Mouse (Mus musculus): Measurements from ENCODE around the gene Nme3. TPM values are rescaled to one million over a fixed set of nuclear protein-coding genes. Genes with fewer than 3 reads are reported as not detected.

Nme3 gene
- polyA plus RNA-seq, 1 experiment = 9.3 TPM

DNA sequence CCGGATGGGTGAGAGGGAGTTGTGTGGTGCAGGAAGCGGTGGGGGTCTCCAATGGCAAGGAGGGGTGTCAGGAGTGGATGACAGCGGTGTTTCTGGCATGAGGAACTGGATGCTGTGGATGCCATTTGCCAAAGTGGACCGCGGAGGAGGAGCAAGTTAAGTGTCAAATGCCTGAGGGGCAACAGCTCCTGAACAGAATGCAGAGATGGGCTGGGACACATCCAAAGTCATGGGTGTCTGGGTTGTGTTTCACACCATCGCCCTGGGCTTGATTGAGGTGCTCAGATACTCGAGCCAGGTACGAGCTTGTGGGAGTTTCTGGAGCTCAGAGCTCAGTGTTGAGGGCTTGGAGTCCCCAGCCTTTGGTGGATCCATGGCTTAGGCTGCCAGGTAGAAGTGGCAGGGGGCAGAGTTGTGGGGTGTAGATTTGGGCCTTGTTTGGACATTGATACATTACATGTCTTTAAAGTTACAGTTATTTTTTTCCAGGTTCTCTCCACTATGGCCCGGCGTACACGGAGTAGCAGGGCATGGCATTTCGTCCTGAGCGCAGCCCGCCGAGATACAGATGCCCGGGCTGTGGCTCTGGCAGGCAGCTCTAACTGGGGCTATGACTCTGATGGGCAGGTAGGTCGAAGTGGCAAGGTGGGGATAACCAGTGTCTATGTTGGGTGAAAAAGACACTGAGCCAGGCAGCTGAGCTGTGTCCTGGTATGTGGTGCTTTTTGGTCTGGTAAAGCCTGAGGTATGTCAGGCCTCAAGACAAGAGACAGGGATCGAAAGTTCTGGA, 8.8 kb upstream of the Nme3 start:
- Histone ChIP-seq H3K27me3 (ENCODE audit: control insufficient read depth, insufficient read depth, low read length) (no peaks in the 10 kb centered on the region), H3K4me1 (ENCODE audit: control insufficient read depth, insufficient read depth, low read length) (peaks cover 13% of the 10 kb centered on the region), H3K27ac (ENCODE audit: control insufficient read depth, insufficient read depth, low read depth, low read length) (peak overlapping the region; percentile 98), H3K36me3 (ENCODE audit: control insufficient read depth, insufficient read depth, low read length) (peaks cover 2% of the 10 kb centered on the region), H3K4me3 (ENCODE audit: control insufficient read depth, low read depth, low read length) (peak overlapping the region; percentile 99)
- TF ChIP-seq CTCF (IDR thresholded peaks at IDR 0.05; ENCODE audit: control insufficient read depth, insufficient read depth, insufficient replicate concordance, low read depth, low read length) (no peak), POLR2A (IDR thresholded peaks at IDR 0.05; ENCODE audit: control insufficient read depth, low read depth, low read length) (peak; percentile 46; the same call in 1 of the 2 replicates)

DNA sequence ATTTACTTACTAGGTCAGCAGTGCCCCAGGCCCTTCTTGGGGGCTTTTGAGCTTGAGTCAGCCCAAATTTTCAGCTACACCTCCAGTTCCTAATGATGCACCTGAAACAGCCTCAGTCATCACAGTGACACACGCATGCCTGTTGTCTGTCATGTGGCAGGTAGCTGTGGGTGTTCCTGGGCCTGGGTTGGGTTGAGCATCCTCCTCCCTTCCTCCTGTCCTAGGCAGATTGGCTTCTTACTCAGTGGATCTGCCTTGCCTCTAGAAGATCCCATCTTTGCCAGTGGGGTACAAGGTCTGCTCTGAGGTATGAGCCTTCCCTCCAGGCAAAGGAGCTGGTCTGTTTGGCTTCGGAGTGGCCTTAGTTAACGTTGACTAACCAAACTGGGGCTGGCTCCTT, 7.4 kb upstream of the Nme3 start:
- Histone ChIP-seq H3K36me3 (ENCODE audit: control insufficient read depth, insufficient read depth, low read length) (peaks cover 2% of the 10 kb centered on the region), H3K27me3 (ENCODE audit: control insufficient read depth, insufficient read depth, low read length) (no peaks in the 10 kb centered on the region), H3K4me3 (ENCODE audit: control insufficient read depth, low read depth, low read length) (0 out of 2 replicates have a peak overlapping the region, but pooled peaks have one; percentile 6), H3K27ac (ENCODE audit: control insufficient read depth, insufficient read depth, low read depth, low read length) (no peak overlapping the region), H3K4me1 (ENCODE audit: control insufficient read depth, insufficient read depth, low read length) (peaks cover 13% of the 10 kb centered on the region)
- TF ChIP-seq POLR2A (IDR thresholded peaks at IDR 0.05; ENCODE audit: control insufficient read depth, low read depth, low read length) (no peak; the same call in 1 of the 2 replicates), CTCF (IDR thresholded peaks at IDR 0.05; ENCODE audit: control insufficient read depth, insufficient read depth, insufficient replicate concordance, low read depth, low read length) (no peak)

DNA sequence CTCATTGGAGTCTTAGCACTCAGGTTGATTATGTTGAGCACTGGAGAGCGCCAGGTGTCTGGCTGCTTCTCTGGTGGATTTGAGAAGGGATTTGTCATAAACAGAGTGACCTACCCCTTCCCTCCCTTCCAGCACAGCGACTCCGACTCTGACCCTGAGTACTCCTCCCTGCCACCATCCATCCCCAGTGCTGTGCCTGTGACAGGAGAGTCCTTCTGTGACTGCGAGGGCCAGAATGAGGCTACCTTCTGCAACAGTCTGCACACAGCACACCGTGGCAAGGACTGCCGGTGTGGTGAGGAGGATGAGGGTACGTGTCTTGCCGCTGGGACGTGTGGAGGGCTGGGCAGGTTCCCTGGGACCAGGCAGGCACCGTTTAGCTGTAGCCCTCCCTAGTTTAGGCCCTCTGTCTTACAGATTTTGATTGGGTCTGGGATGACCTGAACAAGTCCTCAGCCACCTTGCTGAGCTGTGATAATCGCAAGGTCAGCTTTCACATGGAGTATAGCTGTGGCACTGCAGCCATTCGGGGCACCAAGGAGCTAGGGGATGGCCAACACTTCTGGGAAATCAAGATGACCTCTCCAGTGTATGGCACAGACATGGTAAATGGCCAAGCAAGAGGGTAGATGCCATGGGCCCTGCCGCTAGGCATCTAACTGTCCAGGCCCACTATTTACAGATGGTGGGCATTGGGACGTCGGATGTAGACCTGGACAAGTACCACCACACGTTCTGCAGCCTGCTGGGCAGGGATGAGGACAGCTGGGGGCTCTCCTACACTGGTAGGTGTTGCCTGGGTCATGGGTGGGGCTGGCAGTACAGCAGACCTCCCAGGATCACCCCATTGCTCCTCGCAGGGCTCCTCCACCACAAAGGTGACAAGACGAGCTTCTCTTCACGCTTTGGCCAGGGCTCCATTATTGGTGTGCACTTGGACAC, 5.9 kb upstream of the Nme3 start:
- H3K4me3 ChIP-seq (ENCODE audit: control insufficient read depth, low read depth, low read length) = no peak overlapping the region
- peaks cover 17% of the 10 kb centered on the region for H3K4me1 ChIP-seq (ENCODE audit: control insufficient read depth, insufficient read depth, low read length)
- H3K36me3 ChIP-seq (ENCODE audit: control insufficient read depth, insufficient read depth, low read length) = peaks cover 2% of the 10 kb centered on the region
- no peaks in the 10 kb centered on the region for H3K27me3 ChIP-seq (ENCODE audit: control insufficient read depth, insufficient read depth, low read length)
- TF ChIP-seq POLR2A (IDR thresholded peaks at IDR 0.05; ENCODE audit: control insufficient read depth, low read depth, low read length) = peak; percentile 39; the same call in 1 of the 2 replicates
- no peak for TF ChIP-seq CTCF (IDR thresholded peaks at IDR 0.05; ENCODE audit: control insufficient read depth, insufficient read depth, insufficient replicate concordance, low read depth, low read length)
- H3K27ac ChIP-seq (ENCODE audit: control insufficient read depth, insufficient read depth, low read depth, low read length) = no peak overlapping the region

DNA sequence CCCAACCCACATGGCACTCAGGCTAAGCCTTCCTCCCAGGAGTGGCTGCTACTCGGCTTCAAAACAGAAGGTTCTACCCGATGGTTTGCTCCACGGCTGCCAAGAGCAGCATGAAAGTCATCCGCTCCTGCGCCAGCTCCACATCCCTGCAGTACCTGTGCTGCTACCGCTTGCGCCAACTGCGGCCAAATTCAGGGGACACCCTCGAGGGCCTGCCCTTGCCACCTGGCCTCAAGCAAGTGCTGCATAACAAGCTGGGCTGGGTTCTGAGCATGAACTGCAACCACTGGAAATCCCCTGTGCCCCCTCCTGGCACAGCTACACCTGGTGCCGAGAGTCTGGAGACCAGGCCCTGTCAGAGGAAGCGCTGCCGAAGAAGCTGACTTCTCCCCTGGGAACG, 5.0 kb upstream of the Nme3 start:
- no peaks in the 10 kb centered on the region for H3K27me3 ChIP-seq (ENCODE audit: control insufficient read depth, insufficient read depth, low read length)
- H3K36me3 ChIP-seq (ENCODE audit: control insufficient read depth, insufficient read depth, low read length) = peaks cover 2% of the 10 kb centered on the region
- H3K27ac ChIP-seq (ENCODE audit: control insufficient read depth, insufficient read depth, low read depth, low read length) = no peak overlapping the region
- H3K4me1 ChIP-seq (ENCODE audit: control insufficient read depth, insufficient read depth, low read length) = peaks cover 21% of the 10 kb centered on the region
- no peak overlapping the region for H3K4me3 ChIP-seq (ENCODE audit: control insufficient read depth, low read depth, low read length)
- TF ChIP-seq CTCF (IDR thresholded peaks at IDR 0.05; ENCODE audit: control insufficient read depth, insufficient read depth, insufficient replicate concordance, low read depth, low read length) (no peak), POLR2A (IDR thresholded peaks at IDR 0.05; ENCODE audit: control insufficient read depth, low read depth, low read length) (no peak)

DNA sequence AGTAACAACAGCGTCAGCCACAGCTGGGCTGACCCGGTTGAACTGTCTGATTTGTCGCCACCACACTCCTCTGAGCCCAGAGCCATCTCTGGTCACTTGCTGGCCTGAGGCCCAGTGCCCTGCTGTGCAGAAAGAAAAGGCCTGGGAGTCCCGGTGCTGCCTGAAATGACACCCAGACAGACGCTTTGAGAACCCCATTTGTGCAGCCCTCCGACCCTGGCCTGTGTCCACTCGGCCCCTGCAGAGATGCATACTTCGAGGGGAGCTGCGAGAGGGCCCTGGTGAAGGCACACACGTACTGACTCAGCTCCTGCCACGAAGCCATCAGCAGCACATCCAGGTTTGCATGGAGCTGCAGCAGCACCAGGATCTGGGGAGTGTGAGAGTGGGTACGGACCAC, 3.5 kb upstream of the Nme3 start:
- TF ChIP-seq CTCF (IDR thresholded peaks at IDR 0.05; ENCODE audit: control insufficient read depth, insufficient read depth, insufficient replicate concordance, low read depth, low read length) = no peak
- TF ChIP-seq POLR2A (IDR thresholded peaks at IDR 0.05; ENCODE audit: control insufficient read depth, low read depth, low read length) = no peak
- Histone ChIP-seq H3K4me1 (ENCODE audit: control insufficient read depth, insufficient read depth, low read length) (peaks cover 20% of the 10 kb centered on the region), H3K4me3 (ENCODE audit: control insufficient read depth, low read depth, low read length) (no peak overlapping the region), H3K27ac (ENCODE audit: control insufficient read depth, insufficient read depth, low read depth, low read length) (no peak overlapping the region), H3K27me3 (ENCODE audit: control insufficient read depth, insufficient read depth, low read length) (no peaks in the 10 kb centered on the region), H3K36me3 (ENCODE audit: control insufficient read depth, insufficient read depth, low read length) (peaks cover 2% of the 10 kb centered on the region)

DNA sequence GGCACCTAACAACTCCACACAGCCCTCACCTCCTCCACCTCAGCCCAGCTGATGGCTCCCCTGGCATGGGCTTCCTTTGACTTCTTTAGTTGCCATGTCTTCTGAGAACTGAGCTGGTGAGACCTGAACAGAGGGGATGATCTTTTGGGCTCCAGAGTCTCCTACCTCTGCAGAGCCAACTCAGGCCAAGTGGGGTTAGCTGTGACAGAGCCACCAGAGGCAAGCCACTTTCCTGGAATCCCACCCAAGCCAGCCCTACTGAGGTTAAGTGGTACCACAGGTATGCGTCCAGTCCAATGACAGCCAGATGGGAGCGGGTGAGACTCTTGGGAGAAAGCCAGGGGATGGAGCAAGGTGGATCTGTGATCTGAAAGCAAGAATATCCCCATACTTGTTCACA, 3.0 kb upstream of the Nme3 start:
- TF ChIP-seq POLR2A (IDR thresholded peaks at IDR 0.05; ENCODE audit: control insufficient read depth, low read depth, low read length) (no peak), CTCF (IDR thresholded peaks at IDR 0.05; ENCODE audit: control insufficient read depth, insufficient read depth, insufficient replicate concordance, low read depth, low read length) (no peak)
- Histone ChIP-seq H3K4me3 (ENCODE audit: control insufficient read depth, low read depth, low read length) (no peak overlapping the region), H3K36me3 (ENCODE audit: control insufficient read depth, insufficient read depth, low read length) (peaks cover 2% of the 10 kb centered on the region; the same call in 1 of the 2 replicates)

More for the DNA sequence above, 3.0 kb upstream of the Nme3 start:
- no peaks in the 10 kb centered on the region for H3K27me3 ChIP-seq (ENCODE audit: control insufficient read depth, insufficient read depth, low read length)
- H3K4me1 ChIP-seq (ENCODE audit: control insufficient read depth, insufficient read depth, low read length) = peaks cover 20% of the 10 kb centered on the region
- no peak overlapping the region for H3K27ac ChIP-seq (ENCODE audit: control insufficient read depth, insufficient read depth, low read depth, low read length)
